Mouse (Mus musculus): ENCODE measurements around the gene Ide. TPM values are rescaled to one million over a fixed set of nuclear protein-coding genes. Genes with fewer than 3 reads are reported as not detected.

Gene Ide
- polyA plus RNA-seq, 1 experiment from 2014 or later: 30.5 TPM

DNA sequence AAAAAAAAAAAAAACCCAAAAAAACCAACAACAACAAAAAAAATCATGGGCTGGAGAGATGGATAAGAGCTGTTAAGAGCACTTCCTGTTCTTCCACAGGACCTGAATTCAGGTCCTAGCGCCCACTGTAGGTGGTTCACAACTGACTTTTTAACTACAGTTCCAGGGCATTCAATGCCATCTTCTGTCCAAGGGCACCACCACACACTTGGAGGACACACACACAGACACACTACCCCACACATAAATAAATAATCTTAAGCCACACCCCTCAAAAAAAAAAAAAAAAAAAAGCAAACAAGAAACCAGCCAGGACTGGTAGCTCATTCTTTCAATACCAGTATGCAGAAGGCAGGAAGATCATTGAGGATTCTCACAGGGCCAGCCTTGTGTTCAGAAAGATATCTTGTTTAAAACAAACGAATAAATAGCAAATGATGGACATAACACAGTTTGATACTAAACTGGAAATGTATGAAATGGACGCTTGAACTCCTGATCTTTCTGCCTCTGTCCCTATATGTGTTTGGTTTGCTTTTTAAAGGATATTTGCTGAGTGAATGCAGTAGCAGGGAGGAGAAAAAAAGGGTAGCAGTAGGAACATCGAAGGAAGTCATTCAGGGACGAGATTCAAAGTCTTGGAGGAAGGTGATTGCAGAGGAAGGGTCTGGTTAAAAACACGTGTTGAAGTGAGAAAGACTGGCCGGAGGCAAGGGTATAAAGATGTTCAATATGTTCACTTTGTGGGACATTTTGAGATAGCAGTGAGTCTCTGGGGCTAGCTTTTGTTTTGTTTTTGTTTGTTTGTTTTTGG, 37.5 kb upstream of the Ide start:
- no peaks in the 10 kb centered on the region for H3K9me3 ChIP-seq (ENCODE audit: control insufficient read depth)
- WGBS: 17% methylated on average over 7 of the region's 7 CpGs
- no peaks in the 10 kb centered on the region for H3K36me3 ChIP-seq (ENCODE audit: control insufficient read depth, insufficient read depth)
- H3K9ac ChIP-seq (ENCODE audit: low read depth, low read length): peak overlapping the region; percentile 72
- H3K4me1 ChIP-seq (replicated peaks; ENCODE audit: control insufficient read depth, insufficient read depth, low read length): no peaks in the 10 kb centered on the region
- TF ChIP-seq CTCF (IDR thresholded peaks at IDR 0.05; ENCODE audit: low read depth): peak; percentile 30
- ATAC-seq: no peak
- H3K4me3 ChIP-seq (ENCODE audit: low read depth, low read length): peak overlapping the region; percentile 94
- peak overlapping the region; percentile 61 for H3K4me2 ChIP-seq (replicated peaks; ENCODE audit: low read depth)
- H3K27ac ChIP-seq (ENCODE audit: low read depth, low read length): peak overlapping the region; percentile 94
- no peaks in the 10 kb centered on the region for H3K27me3 ChIP-seq (replicated peaks; ENCODE audit: control insufficient read depth, insufficient read depth, low read length)

DNA sequence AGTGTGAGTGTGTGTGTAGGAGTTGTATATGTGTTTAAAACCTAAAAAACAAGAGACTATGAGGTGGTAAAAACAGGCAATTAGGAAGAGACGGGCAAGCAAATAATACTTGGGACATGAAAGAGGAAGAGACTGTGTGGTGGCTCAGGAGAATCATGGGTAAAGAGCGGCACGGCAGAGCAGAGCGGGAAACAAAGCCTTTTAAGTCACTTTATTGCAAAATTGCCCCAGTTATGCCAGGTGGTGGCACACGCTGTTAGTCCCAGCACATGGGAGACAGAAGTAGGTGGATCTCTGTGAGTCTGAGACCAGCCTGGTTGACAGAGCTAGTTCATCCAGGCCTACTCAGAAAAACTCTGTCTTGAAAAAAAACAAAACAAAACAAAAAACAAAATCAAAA, 32.7 kb upstream of the Ide start:
- H3K4me1 ChIP-seq (replicated peaks; ENCODE audit: control insufficient read depth, insufficient read depth, low read length): no peaks in the 10 kb centered on the region
- 78% methylated on average over 5 of the region's 5 CpGs for WGBS
- no peak overlapping the region for H3K9ac ChIP-seq (ENCODE audit: low read depth, low read length)
- no peak for TF ChIP-seq CTCF (IDR thresholded peaks at IDR 0.05; ENCODE audit: low read depth)
- no peak overlapping the region for H3K4me3 ChIP-seq (ENCODE audit: low read depth, low read length)
- H3K27me3 ChIP-seq (replicated peaks; ENCODE audit: control insufficient read depth, insufficient read depth, low read length): no peaks in the 10 kb centered on the region
- no peaks in the 10 kb centered on the region for H3K9me3 ChIP-seq (ENCODE audit: control insufficient read depth)
- H3K27ac ChIP-seq (ENCODE audit: low read depth, low read length): no peak overlapping the region
- ATAC-seq: no peak
- no peak overlapping the region for H3K4me2 ChIP-seq (replicated peaks; ENCODE audit: low read depth)
- H3K36me3 ChIP-seq (ENCODE audit: control insufficient read depth, insufficient read depth): no peaks in the 10 kb centered on the region

DNA sequence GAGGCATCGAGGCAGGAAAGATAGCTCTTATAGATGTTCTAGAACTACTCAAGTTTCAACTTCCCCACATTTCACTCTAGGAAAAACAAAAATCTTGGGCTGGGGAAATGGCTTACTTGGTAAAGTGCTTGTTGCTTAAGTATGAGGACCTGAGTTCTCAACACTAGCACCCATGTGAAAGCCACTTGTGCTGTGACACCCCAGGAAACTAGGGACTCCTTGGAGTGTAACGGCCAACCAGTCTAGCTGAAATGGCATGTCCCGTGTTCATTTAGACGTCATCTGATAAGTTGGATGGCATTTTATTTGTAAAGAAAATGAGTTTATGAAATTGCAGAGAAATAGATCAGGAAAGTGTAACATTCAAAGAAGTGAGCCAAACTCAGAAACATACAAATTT, 32.3 kb upstream of the Ide start:
- TF ChIP-seq CTCF (IDR thresholded peaks at IDR 0.05; ENCODE audit: low read depth): no peak
- H3K9me3 ChIP-seq (ENCODE audit: control insufficient read depth): no peaks in the 10 kb centered on the region
- no peaks in the 10 kb centered on the region for H3K27me3 ChIP-seq (replicated peaks; ENCODE audit: control insufficient read depth, insufficient read depth, low read length)
- no peak overlapping the region for H3K4me3 ChIP-seq (ENCODE audit: low read depth, low read length)
- no peaks in the 10 kb centered on the region for H3K4me1 ChIP-seq (replicated peaks; ENCODE audit: control insufficient read depth, insufficient read depth, low read length)
- no peaks in the 10 kb centered on the region for H3K36me3 ChIP-seq (ENCODE audit: control insufficient read depth, insufficient read depth)
- H3K27ac ChIP-seq (ENCODE audit: low read depth, low read length): no peak overlapping the region
- no peak overlapping the region for H3K4me2 ChIP-seq (replicated peaks; ENCODE audit: low read depth)
- ATAC-seq: no peak
- WGBS: 87% methylated on average over 4 of the region's 4 CpGs
- no peak overlapping the region for H3K9ac ChIP-seq (ENCODE audit: low read depth, low read length)

DNA sequence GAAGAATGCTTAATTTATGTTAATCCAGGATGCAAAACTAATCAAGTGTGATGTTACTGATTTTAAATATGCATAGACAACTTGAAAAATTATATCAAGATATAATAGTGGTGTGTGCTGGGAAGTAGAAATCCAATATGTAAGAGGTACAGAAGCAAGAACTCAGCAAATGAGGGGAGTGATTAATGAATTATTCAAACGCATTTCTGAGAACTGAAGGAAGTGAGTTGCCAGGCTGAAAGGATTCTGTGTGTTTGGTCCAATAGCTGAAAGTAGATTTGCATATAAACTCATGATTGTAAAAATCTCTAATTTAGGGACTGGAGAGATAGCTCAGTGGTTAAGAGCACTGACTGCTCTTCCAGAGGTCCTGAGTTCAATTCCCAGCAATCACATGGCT, 31.3 kb upstream of the Ide start:
- Histone ChIP-seq H3K9me3 (ENCODE audit: control insufficient read depth) (no peaks in the 10 kb centered on the region), H3K36me3 (ENCODE audit: control insufficient read depth, insufficient read depth) (no peaks in the 10 kb centered on the region), H3K4me2 (replicated peaks; ENCODE audit: low read depth) (no peak overlapping the region), H3K4me3 (ENCODE audit: low read depth, low read length) (no peak overlapping the region), H3K27me3 (replicated peaks; ENCODE audit: control insufficient read depth, insufficient read depth, low read length) (no peaks in the 10 kb centered on the region), H3K4me1 (replicated peaks; ENCODE audit: control insufficient read depth, insufficient read depth, low read length) (no peaks in the 10 kb centered on the region), H3K9ac (ENCODE audit: low read depth, low read length) (no peak overlapping the region), H3K27ac (ENCODE audit: low read depth, low read length) (no peak overlapping the region)
- 89% methylated on average over 1 of the region's 1 CpGs for WGBS
- no peak for TF ChIP-seq CTCF (IDR thresholded peaks at IDR 0.05; ENCODE audit: low read depth)
- ATAC-seq: no peak

DNA sequence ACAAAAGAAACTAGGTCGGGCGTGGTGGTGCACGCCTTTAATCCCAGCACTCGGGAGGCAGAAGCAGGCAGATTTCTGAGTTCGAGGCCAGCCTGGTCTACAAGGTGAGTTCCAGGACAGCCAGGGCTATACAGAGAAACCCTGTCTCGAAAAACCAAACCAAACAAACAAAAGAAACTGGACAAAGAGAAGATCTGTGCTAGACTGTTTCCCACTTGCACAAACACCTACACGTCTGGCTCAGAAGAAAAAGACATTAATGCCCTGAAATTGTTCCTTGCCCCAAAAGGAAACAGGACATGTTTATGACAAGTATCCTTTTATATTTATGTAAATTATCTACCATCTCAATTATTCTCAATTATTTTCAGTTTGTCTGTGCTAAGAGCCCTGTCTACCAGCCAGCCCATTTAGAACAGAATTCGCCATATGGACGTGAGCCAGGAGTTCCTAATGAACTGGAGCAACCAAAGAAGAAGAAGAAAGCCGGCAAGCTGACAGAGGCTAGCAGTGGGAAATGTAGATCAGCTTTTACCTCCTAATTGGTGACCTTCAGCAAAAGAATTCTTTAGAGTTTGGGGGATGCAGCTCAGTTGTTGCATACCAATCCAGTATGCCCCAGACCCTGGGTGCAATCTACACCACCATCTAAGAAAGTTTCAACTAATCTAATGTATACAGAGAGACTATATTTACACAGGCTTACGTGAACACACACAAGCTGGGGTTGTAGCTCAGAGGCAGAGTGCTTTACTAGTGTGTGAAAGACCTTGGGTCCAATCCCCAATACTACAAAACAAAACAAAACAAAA, 25.7 kb upstream of the Ide start:
- Histone ChIP-seq H3K4me2 (replicated peaks; ENCODE audit: low read depth) (no peak overlapping the region), H3K27ac (ENCODE audit: low read depth, low read length) (no peak overlapping the region), H3K9me3 (ENCODE audit: control insufficient read depth) (no peaks in the 10 kb centered on the region), H3K27me3 (replicated peaks; ENCODE audit: control insufficient read depth, insufficient read depth, low read length) (no peaks in the 10 kb centered on the region), H3K4me3 (ENCODE audit: low read depth, low read length) (no peak overlapping the region), H3K36me3 (ENCODE audit: control insufficient read depth, insufficient read depth) (no peaks in the 10 kb centered on the region), H3K4me1 (replicated peaks; ENCODE audit: control insufficient read depth, insufficient read depth, low read length) (no peaks in the 10 kb centered on the region), H3K9ac (ENCODE audit: low read depth, low read length) (no peak overlapping the region)
- no peak for TF ChIP-seq CTCF (IDR thresholded peaks at IDR 0.05; ENCODE audit: low read depth)
- WGBS: 73% methylated on average over 11 of the region's 11 CpGs
- ATAC-seq: no peak

DNA sequence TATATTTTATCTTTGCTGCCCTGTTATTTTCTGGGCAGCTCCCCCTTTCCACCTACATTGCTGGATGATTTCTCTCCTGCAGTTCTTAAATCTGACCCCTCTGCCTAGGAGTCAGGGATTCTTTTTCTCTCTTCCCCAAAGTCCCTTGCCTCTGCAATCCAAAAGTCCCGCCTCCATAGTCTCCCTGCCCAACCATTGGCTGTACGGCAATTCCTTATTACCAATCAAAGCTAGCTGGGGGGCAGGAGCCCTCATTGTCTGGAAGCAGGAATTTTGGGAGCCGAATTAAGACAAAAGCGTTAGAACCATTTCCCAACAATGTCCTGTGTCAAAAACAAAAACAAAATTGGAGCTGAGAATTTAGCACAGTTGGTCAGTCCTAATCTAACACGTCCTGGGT, 24.9 kb upstream of the Ide start:
- ATAC-seq: no peak
- Histone ChIP-seq H3K36me3 (ENCODE audit: control insufficient read depth, insufficient read depth) (no peaks in the 10 kb centered on the region), H3K27me3 (replicated peaks; ENCODE audit: control insufficient read depth, insufficient read depth, low read length) (no peaks in the 10 kb centered on the region), H3K4me3 (ENCODE audit: low read depth, low read length) (no peak overlapping the region), H3K9ac (ENCODE audit: low read depth, low read length) (no peak overlapping the region), H3K27ac (ENCODE audit: low read depth, low read length) (no peak overlapping the region), H3K4me2 (replicated peaks; ENCODE audit: low read depth) (no peak overlapping the region), H3K4me1 (replicated peaks; ENCODE audit: control insufficient read depth, insufficient read depth, low read length) (no peaks in the 10 kb centered on the region), H3K9me3 (ENCODE audit: control insufficient read depth) (no peaks in the 10 kb centered on the region)
- WGBS: 53% methylated on average over 5 of the region's 5 CpGs
- no peak for TF ChIP-seq CTCF (IDR thresholded peaks at IDR 0.05; ENCODE audit: low read depth)

Data from intestine, postnatal 0 days (tissue).